8 mouse cellular contexts compared by ENCODE assay signal in the genomic region with DNA sequence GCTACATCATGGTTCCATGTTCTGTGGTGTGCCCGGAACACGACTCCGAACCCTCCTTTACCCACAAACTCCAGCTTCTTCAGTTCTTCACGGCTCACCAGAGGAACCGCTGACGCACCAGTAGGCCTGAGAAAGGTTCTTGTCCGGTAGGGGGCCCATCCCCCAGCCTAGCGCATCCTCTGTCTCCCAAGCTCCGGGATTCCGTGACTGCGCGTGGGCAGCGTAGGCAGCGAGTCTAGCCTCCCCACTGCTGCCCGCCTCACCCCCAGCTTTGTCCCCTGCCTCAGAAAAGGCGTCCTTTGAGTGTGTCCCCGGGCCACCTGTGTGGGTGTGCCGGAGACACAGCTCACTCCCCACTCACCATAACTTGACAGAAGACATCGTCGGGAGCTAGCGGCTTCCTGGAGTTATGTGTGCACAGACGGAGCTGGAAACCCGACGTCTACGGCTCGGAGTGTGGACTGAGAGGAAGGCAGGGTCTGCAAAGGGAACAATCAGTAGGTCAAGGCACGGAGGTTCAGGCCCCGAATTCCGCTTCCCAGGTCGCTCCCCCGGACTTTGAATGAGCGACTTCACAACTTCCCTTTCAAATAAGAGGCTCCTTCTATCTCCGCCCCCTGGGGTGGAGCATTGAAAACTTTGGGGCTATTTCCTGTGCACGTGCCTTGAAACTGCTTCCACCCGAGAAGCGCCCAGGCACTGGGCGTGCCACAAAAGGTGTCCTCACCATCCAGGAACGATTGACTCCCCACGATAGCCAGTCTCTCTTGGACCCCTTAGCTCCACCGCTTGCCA. TPM values are rescaled to one million over a fixed set of nuclear protein-coding genes. Genes with fewer than 3 reads are reported as not detected.
DNase-seq lines count a peak whose midpoint lies in the region; ATAC-seq and TF ChIP-seq lines count a peak whose summit lies in the region.

A gene (minus strand): TSS at position 610 of the 795 bp plus-strand sequence.

- H3K4me3 ChIP-seq in embryonic facial prominence, embryonic 11.5 days (ENCODE audit: low read depth, low read length), result peak within 1 kb of the TSS; percentile 42
- H3K4me3 ChIP-seq in heart, postnatal 0 days (ENCODE audit: low read depth, low read length), result peak within 1 kb of the TSS; percentile 53
- peak within 1 kb of the TSS; percentile 45 for H3K4me3 ChIP-seq in stomach, postnatal 0 days (ENCODE audit: low read depth, low read length)

- H3K4me2 ChIP-seq in embryonic facial prominence, embryonic 11.5 days (ENCODE audit: low read depth, low read length), result peak within 1 kb of the TSS; percentile 57
- H3K4me2 ChIP-seq in heart, postnatal 0 days (ENCODE audit: low read depth, low read length), result peak within 1 kb of the TSS; percentile 77
- peak within 1 kb of the TSS; percentile 64 for H3K4me2 ChIP-seq in stomach, postnatal 0 days (replicated peaks; ENCODE audit: low read depth)

- H3K9ac ChIP-seq in embryonic facial prominence, embryonic 11.5 days (replicated peaks; ENCODE audit: low read length), result peak within 1 kb of the TSS; percentile 37; the same call in 1 of the 2 replicates
- H3K9ac ChIP-seq in heart, postnatal 0 days (replicated peaks; ENCODE audit: low read depth, low read length), result peak within 1 kb of the TSS; percentile 37; the same call in 1 of the 2 replicates
- H3K9ac ChIP-seq in stomach, postnatal 0 days (ENCODE audit: low read length), result peak within 1 kb of the TSS; percentile 41

- no peaks in the 10 kb centered on the region for H3K4me1 ChIP-seq in embryonic facial prominence, embryonic 11.5 days (ENCODE audit: control insufficient read depth, insufficient read depth, low read length)
- peaks cover 11% of the 10 kb centered on the region; the same call in 1 of the 2 replicates for H3K4me1 ChIP-seq in heart, postnatal 0 days (ENCODE audit: control insufficient read depth, insufficient read depth)
- peaks cover 4% of the 10 kb centered on the region for H3K4me1 ChIP-seq in stomach, postnatal 0 days (replicated peaks; ENCODE audit: control insufficient read depth, insufficient read depth)

- WGBS in embryonic facial prominence, embryonic 11.5 days, result 3% methylated on average over 40 of the region's 40 CpGs
- WGBS in heart, postnatal 0 days, result 5% methylated on average over 40 of the region's 40 CpGs
- 5% methylated on average over 40 of the region's 40 CpGs for WGBS in large intestine, adult 2 months
- 5% methylated on average over 40 of the region's 40 CpGs for WGBS in stomach, postnatal 0 days

- TF ChIP-seq CTCF in heart, postnatal 0 days (IDR thresholded peaks at IDR 0.05; ENCODE audit: low read depth), result no peak
- TF ChIP-seq CTCF in stomach, postnatal 0 days (IDR thresholded peaks at IDR 0.05; ENCODE audit: low read depth), result peak; percentile 30; the same call in 1 of the 2 replicates

- peak; percentile 97 for DNase-seq in heart, adult 11 months
- DNase-seq in heart, postnatal 25 days (ENCODE audit: low spot score), result no peak
- peak; percentile 56 for DNase-seq in embryonic facial prominence, embryonic 11.5 days (ENCODE audit: low spot score)
- no peak for DNase-seq in heart, postnatal 0 days (ENCODE audit: low spot score)
- DNase-seq in large intestine, adult 2 months (ENCODE audit: low read depth, low spot score), result peak; percentile 73
- DNase-seq in stomach, postnatal 0 days (ENCODE audit: low spot score), result peak; percentile 43
- DNase-seq in cerebellum, postnatal 36 days, result no peak

- H3K27ac ChIP-seq in embryonic facial prominence, embryonic 11.5 days (replicated peaks; ENCODE audit: low read depth, low read length), result no peak within 1 kb of the TSS
- H3K27ac ChIP-seq in heart, postnatal 0 days (ENCODE audit: low read depth), result no peak within 1 kb of the TSS
- H3K27ac ChIP-seq in stomach, postnatal 0 days (replicated peaks), result no peak within 1 kb of the TSS

- no peaks in the 10 kb centered on the region for H3K36me3 ChIP-seq in embryonic facial prominence, embryonic 11.5 days (replicated peaks; ENCODE audit: control insufficient read depth, insufficient read depth, low read depth, low read length)
- H3K36me3 ChIP-seq in heart, postnatal 0 days (replicated peaks; ENCODE audit: control insufficient read depth, insufficient read depth, low read length), result no peaks in the 10 kb centered on the region
- no peaks in the 10 kb centered on the region for H3K36me3 ChIP-seq in stomach, postnatal 0 days (ENCODE audit: control insufficient read depth, insufficient read depth, low read length)

- intact Hi-C loops in heart, postnatal 25 days (cut with DNase I), result no loop called here

- no peaks in the 10 kb centered on the region; the same call in none of the 2 replicates for H3K27me3 ChIP-seq in embryonic facial prominence, embryonic 11.5 days (ENCODE audit: control insufficient read depth, insufficient read depth, low read length)
- peaks cover 38% of the 10 kb centered on the region for H3K27me3 ChIP-seq in heart, postnatal 0 days (ENCODE audit: control insufficient read depth, insufficient read depth, low read length)
- H3K27me3 ChIP-seq in stomach, postnatal 0 days (ENCODE audit: control insufficient read depth, insufficient read depth, low read length), result no peaks in the 10 kb centered on the region

- H3K9me3 ChIP-seq in embryonic facial prominence, embryonic 11.5 days (replicated peaks; ENCODE audit: control insufficient read depth, low read length), result no peaks in the 10 kb centered on the region
- H3K9me3 ChIP-seq in heart, postnatal 0 days (replicated peaks; ENCODE audit: control insufficient read depth, low read length), result no peaks in the 10 kb centered on the region
- H3K9me3 ChIP-seq in stomach, postnatal 0 days (ENCODE audit: control insufficient read depth, low read length), result no peaks in the 10 kb centered on the region

- ATAC-seq in embryonic facial prominence, embryonic 11.5 days (replicated peaks; ENCODE audit: insufficient number of reproducible peaks, low FRiP score, low TSS enrichment, low read depth), result no peak
- no peak for ATAC-seq in heart, postnatal 0 days (ENCODE audit: insufficient read depth, low read depth)
- ATAC-seq in megakaryocyte progenitor cell, adult 5-6 weeks (replicated peaks; ENCODE audit: poor library complexity), result peak; percentile 89
- ATAC-seq in stomach, postnatal 0 days (ENCODE audit: low FRiP score, low TSS enrichment), result peak; percentile 7; the same call in 1 of the 2 replicates

- no peak for TF ChIP-seq EP300 in heart, postnatal 0 days (IDR thresholded peaks at IDR 0.05; ENCODE audit: low read depth)
- no peak for TF ChIP-seq EP300 in stomach, postnatal 0 days (optimal IDR thresholded peaks at IDR 0.05)

RNA-seq across cellular contexts. Expression of the gene that starts here (rescaled TPM):
- 1 to 10 TPM; 2.3 to 3.4 TPM for total RNA-seq in heart, postnatal 25 days (2021)
- 33.7 and 38.8 TPM in 2 replicates for polyA plus RNA-seq in embryonic facial prominence, embryonic 11.5 days (2014; fragmentation: Nextera tagmentation; extraction: Ambion mirVana)
- total RNA-seq in heart, postnatal 0 days (2014; rRNA removed; ENCODE audit: low replicate concordance), result 8.5 and 16.3 TPM in 2 replicates
- 9.3 and 9.4 TPM in 2 replicates for polyA plus RNA-seq in heart, postnatal 0 days (2015; fragmentation: Nextera tagmentation; extraction: Ambion mirVana)
- 86.5 and 89.2 TPM in 2 replicates for polyA plus RNA-seq in large intestine, adult 2 months (2012; rRNA removed)
- 116 and 152 TPM in 2 replicates for total RNA-seq in megakaryocyte progenitor cell, adult 5-6 weeks (2015)
- total RNA-seq in megakaryocyte progenitor cell, adult 5-6 weeks (2017), result 25.3 and 49.9 TPM in 2 replicates
- 8.7 and 13.2 TPM in 2 replicates for polyA plus RNA-seq in stomach, postnatal 0 days (2015; fragmentation: Nextera tagmentation; extraction: Ambion mirVana)

Comparison
In these comparisons a context has a peak if more than half of its experiments do, and no peak if none do; other contexts are left out.
1. DNase-seq: peak in heart, adult 11 months (single experiment), embryonic facial prominence, embryonic 11.5 days (single experiment), large intestine, adult 2 months (single experiment) and stomach, postnatal 0 days (single experiment); none in heart, postnatal 25 days (single experiment), heart, postnatal 0 days (single experiment) and cerebellum, postnatal 36 days (0 of 2).
2. ATAC-seq: peak in megakaryocyte progenitor cell, adult 5-6 weeks (single experiment) and stomach, postnatal 0 days (single experiment); none in embryonic facial prominence, embryonic 11.5 days (single experiment) and heart, postnatal 0 days (single experiment).
3. Peak in every context shown above with its lines, with median percentiles within 50 percentile points of each other: H3K4me2 ChIP-seq, H3K4me3 ChIP-seq and H3K9ac ChIP-seq.